Mouse (Mus musculus) limb, embryonic 14.5 days (tissue): ENCODE data around the gene Spaca6. TPM values are rescaled to one million over a fixed set of nuclear protein-coding genes. Genes with fewer than 3 reads are reported as not detected.

Experiments used
- ATAC-seq: fragments of 200-750 bp; cut with Nextera tagmentation; 2 replicates; pipeline ENCODE4 v1.8.0; 2017; ENCODE audit warnings: low read depth, moderate number of reproducible peaks, moderate TSS enrichment; ENCODE audit not compliant: low FRiP score
- DNase-seq: peaks from one replicate; pipeline ENCODE4 v3.0.0-alpha.2; 2015; ENCODE audit warnings: low spot score
- H3K27ac ChIP-seq: fragments of 300-500 bp; sonication (generic); replicated peaks from 2 replicates; pipeline ENCODE4 v1.5.1; 2014; ENCODE audit warnings: low read depth, mild to moderate bottlenecking, low read length, moderate library complexity, mixed read lengths
- H3K27me3 ChIP-seq: fragments of 300-500 bp; sonication (generic); 2 replicates; pipeline ENCODE4 v1.6.1; 2014; ENCODE audit warnings: low read length, mixed read lengths; ENCODE audit not compliant: control insufficient read depth, insufficient read depth
- H3K36me3 ChIP-seq: fragments of 300-500 bp; sonication (generic); 2 replicates; pipeline ENCODE4 v1.6.1; 2014; ENCODE audit warnings: mild to moderate bottlenecking, low read length, moderate library complexity, mixed read lengths; ENCODE audit not compliant: control insufficient read depth, insufficient read depth
- H3K4me1 ChIP-seq: fragments of 300-500 bp; sonication (generic); 2 replicates; pipeline ENCODE4 v1.6.1; 2014; ENCODE audit warnings: antibody characterized with exemption, low read length, mixed read lengths; ENCODE audit not compliant: control insufficient read depth, insufficient read depth
- H3K4me2 ChIP-seq: fragments of 300-500 bp; sonication (generic); replicated peaks from 2 replicates; pipeline ENCODE4 v1.6.1; 2014; ENCODE audit warnings: low read depth, mild to moderate bottlenecking, low read length, moderate library complexity; ENCODE audit not compliant: severe bottlenecking
- H3K4me3 ChIP-seq: fragments of 300-500 bp; sonication (generic); replicated peaks from 2 replicates; pipeline ENCODE4 v1.5.1; 2014; ENCODE audit warnings: low read length
- H3K9ac ChIP-seq: fragments of 300-500 bp; sonication (generic); 2 replicates; pipeline ENCODE4 v1.6.1; 2014; ENCODE audit warnings: mild to moderate bottlenecking, low read depth, low read length, moderate library complexity; ENCODE audit not compliant: severe bottlenecking
- H3K9me3 ChIP-seq: fragments of 300-500 bp; sonication (generic); 2 replicates; pipeline ENCODE4 v1.6.1; 2016; ENCODE audit warnings: low read length; ENCODE audit not compliant: control insufficient read depth
- POLR2A ChIP-seq: fragments of 200-500 bp; IDR thresholded peaks from 2 replicates; pipeline ENCODE4 v1.8.0; 2012; ENCODE audit warnings: inconsistent platforms, mild to moderate bottlenecking, moderate library complexity, borderline replicate concordance; ENCODE audit not compliant: insufficient read depth, insufficient read length; ENCODE audit errors: extremely low read depth
- WGBS: fragments of 180-500 bp; shearing (Covaris S2); extraction: QIAGEN DNeasy Blood & Tissue Kit; methylation state at CpG from one replicate; pipeline ENCODE4 v1.1.7; 2014; 5-methylcytosine and 5-hydroxymethylcytosine counted together
- microRNA counts: library from miRNA; unstranded; fragments of <30 nt; microRNA quantifications from one replicate; lab custom pipeline; 2016
- microRNA-seq: library from miRNA; unstranded; fragments of <30 nt; microRNA quantifications from one replicate; pipeline ENCODE4, GENCODE M21; 2016
- polyA plus RNA-seq, 2 experiments: library from polyadenylated mRNA; depleted of rRNA in 1 of 2; stranded (reverse) in 1 of 2; unstranded in 1 of 2; fragments of >200 nt; fragmentation: Nextera tagmentation in 1 of 2; extraction: Ambion mirVana in 1 of 2; gene quantifications; 2 replicates each; pipeline versions ENCODE4 v1.2.1 to v1.2.3; 2012 to 2014

The Spaca6 gene
- polyA plus RNA-seq, 2 experiments: 23.6 to 125 TPM

DNA sequence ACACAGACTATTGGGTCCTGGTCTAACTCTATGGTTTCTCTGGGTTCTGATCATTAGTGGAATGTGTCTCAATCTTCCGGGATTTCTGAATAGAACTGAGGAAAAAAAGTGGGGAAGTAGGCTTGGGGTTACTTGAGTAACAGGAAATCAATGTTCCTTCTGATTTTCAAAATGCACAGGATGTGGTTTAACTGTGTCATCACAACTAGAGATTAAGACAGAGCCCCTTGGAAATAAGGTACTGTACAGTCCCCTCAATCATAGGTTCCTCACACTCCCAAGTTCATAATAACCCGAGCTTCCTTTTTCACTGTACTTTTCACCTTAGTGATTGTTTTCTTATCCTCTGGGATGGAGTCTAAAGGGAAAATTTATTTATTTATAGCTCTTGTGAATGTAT lies 44.7 kb downstream of the Spaca6 start:
- H3K9me3 ChIP-seq: no peaks in the 10 kb centered on the region
- H3K27me3 ChIP-seq: no peaks in the 10 kb centered on the region
- no peaks in the 10 kb centered on the region for H3K36me3 ChIP-seq
- H3K4me1 ChIP-seq: no peaks in the 10 kb centered on the region
- H3K4me2 ChIP-seq: no peak overlapping the region
- no peak overlapping the region for H3K4me3 ChIP-seq
- H3K9ac ChIP-seq: no peak overlapping the region
- ATAC-seq (no peak), DNase-seq (no peak)
- WGBS: 82% methylated on average over 2 of the region's 2 CpGs
- TF ChIP-seq POLR2A: no peak
- H3K27ac ChIP-seq: no peak overlapping the region

DNA sequence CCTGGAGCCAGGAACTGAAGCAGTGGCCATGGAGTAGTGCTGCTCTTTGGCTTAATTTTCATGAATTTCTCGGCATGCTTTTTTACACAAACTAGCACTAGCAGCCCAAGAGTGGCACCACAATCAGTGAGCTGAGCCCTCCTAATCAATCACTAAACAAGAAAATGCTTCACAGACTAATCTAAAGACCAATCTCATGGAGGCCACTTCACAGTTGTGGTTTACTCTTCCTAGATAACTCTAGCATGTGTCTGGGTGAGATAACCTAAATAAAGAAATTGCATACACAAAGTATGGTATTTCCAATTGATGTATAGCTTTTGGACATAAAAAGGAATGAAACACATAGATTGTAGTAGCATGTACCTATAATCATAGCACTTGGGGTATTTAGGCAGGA lies 52.4 kb downstream of the Spaca6 start:
- Histone ChIP-seq H3K4me1 (no peaks in the 10 kb centered on the region), H3K27me3 (no peaks in the 10 kb centered on the region), H3K9me3 (no peaks in the 10 kb centered on the region), H3K4me3 (no peak overlapping the region), H3K4me2 (no peak overlapping the region), H3K27ac (no peak overlapping the region), H3K36me3 (no peaks in the 10 kb centered on the region), H3K9ac (no peak overlapping the region)
- TF ChIP-seq POLR2A: no peak
- ATAC-seq (no peak), DNase-seq (no peak)
- WGBS: 88% methylated on average over 1 of the region's 1 CpGs

DNA sequence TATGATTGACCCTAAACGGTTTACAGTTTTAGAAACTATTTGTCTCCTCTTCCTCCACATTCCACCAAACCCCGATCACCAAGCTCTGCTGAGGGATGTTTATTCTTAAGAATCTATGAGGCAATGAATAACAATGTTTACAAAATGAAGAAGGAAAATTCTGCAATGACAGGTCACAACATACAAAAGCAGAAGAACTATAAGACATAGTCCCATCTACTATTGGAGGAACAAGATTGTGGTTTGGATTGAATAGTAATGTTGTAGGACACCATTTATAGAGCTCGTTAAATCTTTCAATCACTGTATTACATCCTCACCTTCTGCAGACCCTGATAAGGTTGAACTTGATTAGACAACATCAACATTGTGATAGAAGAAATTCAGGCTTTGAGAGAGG lies 55.7 kb downstream of the Spaca6 start:
- Histone ChIP-seq H3K4me3 (no peak overlapping the region), H3K36me3 (no peaks in the 10 kb centered on the region), H3K9ac (no peak overlapping the region), H3K27me3 (no peaks in the 10 kb centered on the region), H3K9me3 (no peaks in the 10 kb centered on the region), H3K4me2 (no peak overlapping the region), H3K4me1 (no peaks in the 10 kb centered on the region), H3K27ac (no peak overlapping the region)
- 80% methylated on average over 3 of the region's 3 CpGs for WGBS
- no peak for TF ChIP-seq POLR2A
- DNase-seq (no peak), ATAC-seq (no peak)

DNA sequence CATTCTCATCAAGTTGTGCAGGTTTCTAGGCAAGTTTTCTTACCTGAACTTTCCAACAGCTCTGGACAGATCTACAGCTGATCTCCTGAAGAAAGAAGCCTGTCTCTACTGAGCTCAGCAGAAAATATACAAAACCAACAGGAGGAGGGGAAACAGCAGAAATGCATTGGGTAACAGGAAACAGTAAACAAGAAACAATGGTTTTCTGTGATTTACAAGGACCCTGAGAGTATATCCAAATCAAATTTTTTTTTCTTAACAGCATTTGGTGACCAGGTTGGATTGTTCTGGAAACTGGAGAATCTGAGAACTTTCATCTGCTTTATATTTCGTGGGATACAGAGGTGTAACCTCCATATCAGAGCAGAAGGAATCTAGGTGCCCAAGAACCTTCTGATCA lies 56.9 kb downstream of the Spaca6 start, which contains the start of gene Fpr1:
Gene Fpr1 (minus strand): TSS at position 101 of the 400 bp plus-strand sequence.
- TF ChIP-seq POLR2A: no peak
- WGBS: 60% methylated on average over 1 of the region's 1 CpGs
- no peaks in the 10 kb centered on the region for H3K27me3 ChIP-seq
- no peak within 1 kb of the TSS for H3K4me3 ChIP-seq
- ATAC-seq: no peak
- no peaks in the 10 kb centered on the region for H3K9me3 ChIP-seq
- H3K4me2 ChIP-seq: no peak within 1 kb of the TSS
- no peak within 1 kb of the TSS for H3K27ac ChIP-seq
- no peaks in the 10 kb centered on the region for H3K4me1 ChIP-seq
- DNase-seq: no peak
- no peak within 1 kb of the TSS for H3K9ac ChIP-seq
- no peaks in the 10 kb centered on the region for H3K36me3 ChIP-seq

DNA sequence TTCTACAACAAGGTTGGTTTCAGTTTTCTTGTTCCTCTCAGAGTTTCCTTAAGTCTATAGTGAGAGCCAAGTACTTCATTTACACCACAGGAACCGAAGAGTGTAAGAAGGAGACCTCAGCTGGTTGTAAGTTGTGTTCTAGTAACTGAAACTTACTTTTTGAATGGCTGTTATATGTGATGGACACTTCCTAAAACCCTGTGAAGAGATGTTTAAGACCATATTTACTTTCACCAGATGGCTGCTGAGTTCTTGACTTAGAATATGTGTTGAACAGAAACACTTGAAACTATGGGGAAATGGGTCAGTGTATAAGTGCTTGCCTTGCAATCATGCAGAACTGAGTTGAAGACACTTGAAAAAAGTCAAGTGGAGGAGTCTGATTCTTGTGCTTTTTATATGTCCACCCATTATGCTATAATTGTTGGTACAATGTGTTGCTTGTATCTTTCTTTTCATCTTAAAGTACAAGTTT lies 60.9 kb downstream of the Spaca6 start, which contains the start of the genes Fpr2 and Fpr3:
Gene Fpr2 (plus strand): TSS at position 51 of the 475 bp plus-strand sequence.
Gene Fpr3 (plus strand): TSS at position 79 of the 475 bp plus-strand sequence.
- no peaks in the 10 kb centered on the region for H3K4me1 ChIP-seq
- no peak within 1 kb of the TSS for H3K4me3 ChIP-seq
- H3K9me3 ChIP-seq: no peaks in the 10 kb centered on the region
- no peak within 1 kb of the TSS for H3K27ac ChIP-seq
- WGBS: 59% methylated on average over 1 of the region's 1 CpGs
- no peak for TF ChIP-seq POLR2A
- H3K27me3 ChIP-seq: no peaks in the 10 kb centered on the region
- no peak for DNase-seq
- H3K36me3 ChIP-seq: no peaks in the 10 kb centered on the region
- no peak for ATAC-seq
- H3K9ac ChIP-seq: no peak within 1 kb of the TSS
- no peak within 1 kb of the TSS for H3K4me2 ChIP-seq

DNA sequence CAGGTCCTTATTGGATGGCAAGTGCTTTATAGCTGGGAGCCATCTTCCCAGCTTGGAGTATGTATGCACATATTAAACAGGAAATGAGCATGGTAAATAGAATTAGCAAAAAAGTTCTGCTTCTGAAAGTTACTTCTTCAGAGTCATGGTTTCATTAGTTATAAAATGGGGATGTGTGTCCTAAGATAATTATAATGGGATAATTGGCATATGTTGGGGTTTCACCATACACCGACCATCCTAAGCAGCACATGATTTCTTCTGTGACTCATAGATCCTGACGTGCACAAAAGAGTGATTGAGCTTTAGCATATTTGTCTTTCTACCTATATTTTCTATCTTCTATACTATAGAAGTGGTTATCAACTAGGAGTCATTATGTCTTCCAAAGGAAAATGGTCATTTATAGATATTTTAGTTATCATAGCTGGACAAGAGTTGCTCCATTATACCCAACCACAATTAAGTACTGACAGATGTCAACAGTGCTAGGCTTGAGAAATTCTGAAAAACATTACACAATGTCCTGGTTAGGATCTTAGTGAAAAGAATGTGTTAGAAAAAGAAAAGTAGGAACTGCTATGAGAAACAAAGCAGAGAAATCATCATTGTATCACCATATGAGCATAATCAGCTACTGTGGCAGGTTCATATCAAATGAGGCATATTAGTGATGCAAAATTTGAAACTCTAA lies 62.9 kb downstream of the Spaca6 start:
- no peaks in the 10 kb centered on the region for H3K9me3 ChIP-seq
- no peak overlapping the region for H3K27ac ChIP-seq
- no peak overlapping the region for H3K4me3 ChIP-seq
- no peaks in the 10 kb centered on the region for H3K27me3 ChIP-seq
- no peak for ATAC-seq
- no peak for TF ChIP-seq POLR2A
- no peak overlapping the region for H3K9ac ChIP-seq
- no peaks in the 10 kb centered on the region for H3K4me1 ChIP-seq
- no peaks in the 10 kb centered on the region for H3K36me3 ChIP-seq
- 86% methylated on average over 2 of the region's 2 CpGs for WGBS
- H3K4me2 ChIP-seq: no peak overlapping the region
- no peak for DNase-seq

MicroRNA genes within 50 kb of the gene (microRNA counts, 519-probe panel; counts per million panel counts)
- 5,025 counts per million, percentile 95 among the panel's probes with 10 or more counts for microRNA mmu-let-7e (lab: Ali Mortazavi, UCI)
- microRNA mmu-miR-125a-3p (lab: Ali Mortazavi, UCI): 3,362 counts per million, percentile 65 among the panel's probes with 10 or more counts
- microRNA mmu-miR-125a-5p (lab: Ali Mortazavi, UCI): 5,339 counts per million, percentile 98 among the panel's probes with 10 or more counts
- 4,311 counts per million, percentile 86 among the panel's probes with 10 or more counts for microRNA mmu-miR-99b (lab: Ali Mortazavi, UCI)

Small RNA genes lying within 50 kb of the gene (microRNA-seq; reads per million reads assigned to microRNA genes)
- gene Gm25927: not detected
- gene Mir125a: 4,024 reads per million, percentile 86 among the genes with 10 or more reads in this experiment
- gene Mir99b: 16,164 reads per million, percentile 96 among the genes with 10 or more reads in this experiment
- gene Mirlet7e: not detected

Other genes with a start within 250 kb of the Spaca6 start
- gene Lnpep, start 202.1 kb upstream of the Spaca6 start, polyA plus RNA-seq (2012; rRNA removed): 14.0 and 15.1 TPM in 2 replicates
- gene Lnpep, start 202.1 kb upstream of the Spaca6 start, polyA plus RNA-seq (2014; fragmentation: Nextera tagmentation; extraction: Ambion mirVana): 10.5 and 11.8 TPM in 2 replicates
- 0.03 TPM in 1 of 2 replicates, not detected in the other for gene Vmn2r90, start 123.4 kb upstream of the Spaca6 start, polyA plus RNA-seq (2012; rRNA removed)
- not detected in 2 replicates for gene Vmn2r90, start 123.4 kb upstream of the Spaca6 start, polyA plus RNA-seq (2014; fragmentation: Nextera tagmentation; extraction: Ambion mirVana)
- gene Has1, start 28.0 kb downstream of the Spaca6 start, polyA plus RNA-seq (2012; rRNA removed): 0.19 and 0.25 TPM in 2 replicates
- 1.6 and 2.2 TPM in 2 replicates for gene Has1, start 28.0 kb downstream of the Spaca6 start, polyA plus RNA-seq (2014; fragmentation: Nextera tagmentation; extraction: Ambion mirVana)
- gene Fpr1, start 56.8 kb downstream of the Spaca6 start, polyA plus RNA-seq (2012; rRNA removed): 0.11 and 0.58 TPM in 2 replicates
- 0.23 TPM in 1 of 2 replicates, not detected in the other for gene Fpr1, start 56.8 kb downstream of the Spaca6 start, polyA plus RNA-seq (2014; fragmentation: Nextera tagmentation; extraction: Ambion mirVana)
- 0.14 and 0.27 TPM in 2 replicates for gene Fpr2, start 60.7 kb downstream of the Spaca6 start, polyA plus RNA-seq (2012; rRNA removed)
- 0.23 and 0.36 TPM in 2 replicates for gene Fpr2, start 60.7 kb downstream of the Spaca6 start, polyA plus RNA-seq (2014; fragmentation: Nextera tagmentation; extraction: Ambion mirVana)
- not detected in 2 replicates for gene Fpr3, start 60.7 kb downstream of the Spaca6 start, polyA plus RNA-seq (2012; rRNA removed)
- gene Fpr3, start 60.7 kb downstream of the Spaca6 start, polyA plus RNA-seq (2014; fragmentation: Nextera tagmentation; extraction: Ambion mirVana): not detected in 2 replicates
- gene Fpr-rs4, start 194.6 kb downstream of the Spaca6 start, polyA plus RNA-seq (2012; rRNA removed): not detected in 2 replicates
- not detected in 2 replicates for gene Fpr-rs4, start 194.6 kb downstream of the Spaca6 start, polyA plus RNA-seq (2014; fragmentation: Nextera tagmentation; extraction: Ambion mirVana)
- not detected in 2 replicates for gene Vmn2r124, start 222.3 kb downstream of the Spaca6 start, polyA plus RNA-seq (2012; rRNA removed)
- gene Vmn2r124, start 222.3 kb downstream of the Spaca6 start, polyA plus RNA-seq (2014; fragmentation: Nextera tagmentation; extraction: Ambion mirVana): not detected in 2 replicates